Mouse (Mus musculus): Measurements from ENCODE around the gene Tbx5. TPM values are rescaled to one million over a fixed set of nuclear protein-coding genes. Genes with fewer than 3 reads are reported as not detected.

The Tbx5 gene
- total RNA-seq (2014; rRNA removed) (0.10 TPM in 1 of 2 replicates, not detected in the other), polyA plus RNA-seq (2015; fragmentation: Nextera tagmentation; extraction: Ambion mirVana) (not detected in 2 replicates)

GRCm38 (mm10) chr5:119832479-119832796 lies at the start of gene Tbx5:
Gene Tbx5, plus strand, starts transcription at chr5:119832668.
- WGBS = 2% methylated on average over 16 of the region's 16 CpGs
- Histone ChIP-seq H3K9me3 (ENCODE audit: low read length) (no peaks in the 10 kb centered on the region), H3K27me3 (ENCODE audit: insufficient read depth, low read length) (peaks cover 73% of the 10 kb centered on the region), H3K4me2 (ENCODE audit: low read depth) (no peak within 1 kb of the TSS), H3K4me1 (ENCODE audit: insufficient read depth) (no peaks in the 10 kb centered on the region), H3K36me3 (ENCODE audit: insufficient read depth) (no peaks in the 10 kb centered on the region), H3K4me3 (ENCODE audit: low read depth, low read length) (no peak within 1 kb of the TSS), H3K27ac (ENCODE audit: low read depth, low read length) (no peak within 1 kb of the TSS), H3K9ac (no peak within 1 kb of the TSS)
- no peak for TF ChIP-seq CTCF (IDR thresholded peaks at IDR 0.05; ENCODE audit: low read depth)
- no peak for DNase-seq
- ATAC-seq = no peak

DNA sequence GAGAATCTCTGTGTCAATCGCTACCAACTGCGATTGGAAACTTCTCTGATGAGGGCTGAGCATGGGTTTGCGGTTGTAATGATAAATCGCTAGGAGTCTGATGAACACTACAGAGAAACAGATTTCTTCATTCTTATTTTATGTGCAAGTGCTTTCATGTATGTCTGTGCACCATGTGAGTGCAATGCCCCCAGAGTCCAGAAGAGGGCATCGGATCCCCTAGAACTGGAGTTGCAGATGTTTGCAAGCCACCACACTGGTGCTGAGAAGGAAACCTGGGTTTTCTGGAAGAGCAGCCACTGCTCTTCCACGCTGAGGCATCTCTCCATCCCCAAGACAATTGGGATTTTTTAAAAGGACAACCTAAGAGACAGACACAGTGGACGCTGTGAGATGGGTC lies 46.5 kb upstream of the Tbx5 start:
- no peak for ATAC-seq
- no peak overlapping the region for H3K27ac ChIP-seq (ENCODE audit: low read depth, low read length)
- H3K27me3 ChIP-seq (ENCODE audit: insufficient read depth, low read length) = peaks cover 7% of the 10 kb centered on the region
- no peaks in the 10 kb centered on the region for H3K36me3 ChIP-seq (ENCODE audit: insufficient read depth)
- H3K4me3 ChIP-seq (ENCODE audit: low read depth, low read length) = no peak overlapping the region
- H3K4me2 ChIP-seq (ENCODE audit: low read depth) = no peak overlapping the region
- 0 out of 2 replicates have a peak, but pooled peaks have one; percentile 22 for TF ChIP-seq CTCF (IDR thresholded peaks at IDR 0.05; ENCODE audit: low read depth)
- DNase-seq = no peak
- H3K9ac ChIP-seq = no peak overlapping the region
- H3K4me1 ChIP-seq (ENCODE audit: insufficient read depth) = no peaks in the 10 kb centered on the region
- WGBS = 93% methylated on average over 7 of the region's 7 CpGs
- no peaks in the 10 kb centered on the region for H3K9me3 ChIP-seq (ENCODE audit: low read length)

GRCm38 (mm10) chr5:119791664-119792063 lies 40.8 kb upstream of the Tbx5 start:
- Histone ChIP-seq H3K27me3 (ENCODE audit: insufficient read depth, low read length) (peaks cover 55% of the 10 kb centered on the region), H3K4me2 (ENCODE audit: low read depth) (no peak overlapping the region), H3K36me3 (ENCODE audit: insufficient read depth) (no peaks in the 10 kb centered on the region), H3K9me3 (ENCODE audit: low read length) (no peaks in the 10 kb centered on the region), H3K4me1 (ENCODE audit: insufficient read depth) (no peaks in the 10 kb centered on the region), H3K9ac (no peak overlapping the region), H3K4me3 (ENCODE audit: low read depth, low read length) (no peak overlapping the region), H3K27ac (ENCODE audit: low read depth, low read length) (no peak overlapping the region)
- DNase-seq (no peak), ATAC-seq (no peak)
- 30% methylated on average over 5 of the region's 5 CpGs for WGBS
- no peak for TF ChIP-seq CTCF (IDR thresholded peaks at IDR 0.05; ENCODE audit: low read depth)

- no peak for ATAC-seq
- 4% methylated on average over 4 of the region's 4 CpGs for WGBS
- TF ChIP-seq CTCF (IDR thresholded peaks at IDR 0.05; ENCODE audit: low read depth) = no peak
Measured at GRCm38 (mm10) chr5:119793972-119794371, 38.5 kb upstream of the Tbx5 start.

DNA sequence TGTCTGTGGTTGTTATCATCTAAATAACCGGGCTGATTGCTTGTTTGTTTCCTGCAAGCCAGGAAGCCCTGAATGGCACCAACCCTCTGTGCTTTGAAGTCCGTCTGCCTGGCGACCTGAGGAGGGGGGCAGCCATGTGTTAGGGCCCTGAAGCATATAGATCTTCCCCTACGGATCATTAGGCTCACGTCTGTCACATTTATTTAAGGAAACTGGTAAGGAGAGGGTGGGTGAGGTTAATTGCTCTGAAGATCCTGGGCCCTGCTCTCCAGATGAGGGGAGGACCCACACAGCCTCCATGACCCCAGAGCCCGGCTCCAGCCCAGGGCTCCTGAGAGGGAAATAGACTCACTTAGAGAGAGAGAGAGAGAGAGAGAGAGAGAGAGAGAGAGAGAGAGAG lies 37.1 kb upstream of the Tbx5 start:
- no peak overlapping the region for H3K4me3 ChIP-seq (ENCODE audit: low read depth, low read length)
- peaks cover 86% of the 10 kb centered on the region for H3K27me3 ChIP-seq (ENCODE audit: insufficient read depth, low read length)
- H3K9me3 ChIP-seq (ENCODE audit: low read length) = no peaks in the 10 kb centered on the region
- H3K4me1 ChIP-seq (ENCODE audit: insufficient read depth) = no peaks in the 10 kb centered on the region
- ATAC-seq (no peak), DNase-seq (no peak)
- H3K27ac ChIP-seq (ENCODE audit: low read depth, low read length) = no peak overlapping the region
- 3% methylated on average over 6 of the region's 6 CpGs for WGBS
- H3K36me3 ChIP-seq (ENCODE audit: insufficient read depth) = no peaks in the 10 kb centered on the region
- no peak overlapping the region for H3K4me2 ChIP-seq (ENCODE audit: low read depth)
- H3K9ac ChIP-seq = no peak overlapping the region
- TF ChIP-seq CTCF (IDR thresholded peaks at IDR 0.05; ENCODE audit: low read depth) = no peak

More at GRCm38 (mm10) chr5:119793972-119794371, 38.5 kb upstream of the Tbx5 start:
- no peaks in the 10 kb centered on the region for H3K9me3 ChIP-seq (ENCODE audit: low read length)
- H3K4me3 ChIP-seq (ENCODE audit: low read depth, low read length) = no peak overlapping the region
- H3K36me3 ChIP-seq (ENCODE audit: insufficient read depth) = no peaks in the 10 kb centered on the region
- no peak for DNase-seq
- H3K9ac ChIP-seq = no peak overlapping the region
- H3K27ac ChIP-seq (ENCODE audit: low read depth, low read length) = no peak overlapping the region
- H3K27me3 ChIP-seq (ENCODE audit: insufficient read depth, low read length) = peaks cover 72% of the 10 kb centered on the region
- H3K4me1 ChIP-seq (ENCODE audit: insufficient read depth) = no peaks in the 10 kb centered on the region
- no peak overlapping the region for H3K4me2 ChIP-seq (ENCODE audit: low read depth)

DNA sequence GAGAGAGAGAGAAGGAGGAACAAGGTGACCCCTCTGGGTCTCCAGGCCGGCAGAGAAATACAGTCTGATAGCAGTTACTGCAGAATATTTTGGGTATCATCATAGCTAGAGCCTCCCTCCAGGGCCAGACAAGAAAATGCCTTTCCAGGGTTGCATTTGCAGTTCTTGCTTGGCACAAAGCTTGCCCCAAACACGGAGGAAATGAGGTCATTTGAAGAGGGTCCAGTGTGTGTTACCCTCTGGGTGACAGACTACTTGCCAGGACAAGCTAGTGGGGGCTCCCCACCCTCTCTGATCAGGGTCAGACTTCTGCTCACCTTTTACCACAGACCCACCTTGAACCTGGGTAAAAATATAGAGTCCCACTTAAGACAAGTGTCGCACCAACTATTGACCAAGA lies 36.7 kb upstream of the Tbx5 start:
- H3K27ac ChIP-seq (ENCODE audit: low read depth, low read length) = no peak overlapping the region
- WGBS = 11% methylated on average over 3 of the region's 3 CpGs
- H3K9me3 ChIP-seq (ENCODE audit: low read length) = no peaks in the 10 kb centered on the region
- ATAC-seq (no peak), DNase-seq (no peak)
- H3K4me1 ChIP-seq (ENCODE audit: insufficient read depth) = no peaks in the 10 kb centered on the region
- no peaks in the 10 kb centered on the region for H3K36me3 ChIP-seq (ENCODE audit: insufficient read depth)
- TF ChIP-seq CTCF (IDR thresholded peaks at IDR 0.05; ENCODE audit: low read depth) = no peak
- H3K27me3 ChIP-seq (ENCODE audit: insufficient read depth, low read length) = peaks cover 90% of the 10 kb centered on the region
- H3K4me2 ChIP-seq (ENCODE audit: low read depth) = no peak overlapping the region
- no peak overlapping the region for H3K9ac ChIP-seq
- H3K4me3 ChIP-seq (ENCODE audit: low read depth, low read length) = no peak overlapping the region

DNA sequence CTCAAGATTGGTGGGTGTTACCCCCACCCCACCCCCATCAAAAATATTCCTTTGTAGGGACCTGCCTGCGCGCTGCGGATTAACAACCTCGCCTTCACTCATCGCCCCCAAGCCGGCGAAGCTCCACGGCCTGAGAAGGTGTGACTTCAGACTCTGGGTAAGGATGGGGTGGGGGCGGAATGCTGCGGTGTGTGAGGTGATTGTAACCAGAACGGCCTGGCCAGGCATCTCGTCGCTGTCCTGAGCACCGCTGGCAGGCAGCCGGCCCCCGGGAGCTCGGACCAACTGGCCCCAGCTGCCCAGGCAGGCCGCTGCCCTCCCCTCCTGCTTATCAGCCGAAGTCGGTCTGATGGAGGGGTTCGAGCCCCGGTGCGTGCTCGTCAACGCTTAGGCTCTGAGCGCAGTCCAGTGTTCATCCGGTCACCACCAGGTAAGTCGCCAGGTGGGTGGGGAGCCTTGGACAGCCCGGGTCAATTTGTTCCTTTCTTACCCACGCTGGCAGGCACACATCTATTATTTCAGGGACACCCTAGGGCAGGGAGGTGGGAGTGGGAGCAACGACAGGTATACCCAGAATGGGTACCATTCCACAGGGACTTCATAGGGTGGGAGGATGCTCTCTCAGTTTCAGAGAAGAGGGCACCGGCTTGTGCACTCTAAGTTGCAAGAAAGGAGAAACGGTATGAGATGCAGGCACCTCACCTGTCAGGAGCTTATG lies 35.9 kb upstream of the Tbx5 start:
- Histone ChIP-seq H3K9me3 (ENCODE audit: low read length) (no peaks in the 10 kb centered on the region), H3K36me3 (ENCODE audit: insufficient read depth) (no peaks in the 10 kb centered on the region), H3K4me3 (ENCODE audit: low read depth, low read length) (no peak overlapping the region), H3K4me1 (ENCODE audit: insufficient read depth) (no peaks in the 10 kb centered on the region), H3K27me3 (ENCODE audit: insufficient read depth, low read length) (peaks cover 92% of the 10 kb centered on the region), H3K9ac (no peak overlapping the region), H3K27ac (ENCODE audit: low read depth, low read length) (no peak overlapping the region), H3K4me2 (ENCODE audit: low read depth) (no peak overlapping the region)
- WGBS = 2% methylated on average over 33 of the region's 33 CpGs
- no peak for TF ChIP-seq CTCF (IDR thresholded peaks at IDR 0.05; ENCODE audit: low read depth)
- no peak for ATAC-seq
- no peak for DNase-seq
